Mouse (Mus musculus) hindbrain, embryonic 14.5 days (tissue): ENCODE results near the gene AC153137.1. TPM values are rescaled to one million over a fixed set of nuclear protein-coding genes. Genes with fewer than 3 reads are reported as not detected.

Experiments used
- ATAC-seq: fragments of 200-750 bp; cut with Nextera tagmentation; 2 replicates; pipeline ENCODE4 v1.8.0; 2017; ENCODE audit warnings: moderate number of reproducible peaks, mild to moderate bottlenecking, moderate TSS enrichment, moderate library complexity; ENCODE audit not compliant: low FRiP score
- DNase-seq: peaks from one replicate; pipeline ENCODE4 v3.0.0-alpha.2; 2015; ENCODE audit warnings: low spot score
- H3K27ac ChIP-seq: fragments of 300-500 bp; sonication (generic); 2 replicates; pipeline ENCODE4 v1.5.1; 2014; ENCODE audit warnings: mild to moderate bottlenecking, moderate library complexity
- H3K27me3 ChIP-seq: fragments of 300-500 bp; sonication (generic); 2 replicates; pipeline ENCODE4 v1.6.1; 2014; ENCODE audit warnings: mild to moderate bottlenecking, low read length, mixed read lengths; ENCODE audit not compliant: control insufficient read depth, insufficient read depth
- H3K36me3 ChIP-seq: fragments of 300-500 bp; sonication (generic); replicated peaks from 2 replicates; pipeline ENCODE4 v1.6.1; 2014; ENCODE audit not compliant: control insufficient read depth, insufficient read depth
- H3K4me1 ChIP-seq: fragments of 300-500 bp; sonication (generic); replicated peaks from 2 replicates; pipeline ENCODE4 v1.6.1; 2014; ENCODE audit warnings: antibody characterized with exemption, low read length, mixed read lengths; ENCODE audit not compliant: control insufficient read depth, insufficient read depth
- H3K4me2 ChIP-seq: fragments of 300-500 bp; sonication (generic); replicated peaks from 2 replicates; pipeline ENCODE4 v1.6.1; 2014; ENCODE audit warnings: mild to moderate bottlenecking, moderate library complexity
- H3K4me3 ChIP-seq: fragments of 300-500 bp; sonication (generic); replicated peaks from 2 replicates; pipeline ENCODE4 v1.5.1; 2014; ENCODE audit warnings: mild to moderate bottlenecking, low read length
- H3K9ac ChIP-seq: fragments of 300-500 bp; sonication (generic); 2 replicates; pipeline ENCODE4 v1.6.1; 2014
- H3K9me3 ChIP-seq: fragments of 300-500 bp; sonication (generic); 2 replicates; pipeline ENCODE4 v1.6.1; 2016; ENCODE audit warnings: low read length; ENCODE audit not compliant: control insufficient read depth
- WGBS: fragments of 180-500 bp; shearing (Covaris S2); extraction: QIAGEN DNeasy Blood & Tissue Kit; methylation state at CpG from one replicate; pipeline ENCODE4 v1.1.7; 2014; 5-methylcytosine and 5-hydroxymethylcytosine counted together
- polyA plus RNA-seq: library from polyadenylated mRNA; unstranded; fragments of >200 nt; fragmentation: Nextera tagmentation; extraction: Ambion mirVana; gene quantifications from 2 replicates; pipeline ENCODE4 v1.2.1, GENCODE M21; 2014

The AC153137.1 gene
- polyA plus RNA-seq, 1 experiment from 2014 or later, result not detected

- WGBS, result under 1% methylated on average over 66 of the region's 66 CpGs
- Histone ChIP-seq H3K9ac (peak overlapping the region; percentile 98), H3K9me3 (no peaks in the 10 kb centered on the region), H3K36me3 (peaks cover 9% of the 10 kb centered on the region), H3K27me3 (no peaks in the 10 kb centered on the region), H3K4me1 (peaks cover 16% of the 10 kb centered on the region), H3K4me2 (peak overlapping the region; percentile 60), H3K27ac (peak overlapping the region; percentile 100), H3K4me3 (peak overlapping the region; percentile 90)
- DNase-seq, result peak; percentile 99
- peak; percentile 99 for ATAC-seq
Observed at GRCm38 (mm10) chr1:30949710-30950455, 27.9 kb downstream of the AC153137.1 start.

GRCm38 (mm10) chr1:30948950-30949639, 28.7 kb downstream of the AC153137.1 start:
- peak; percentile 53 for DNase-seq
- Histone ChIP-seq H3K4me2 (peak overlapping the region; percentile 66), H3K4me3 (peak overlapping the region; percentile 90), H3K27me3 (no peaks in the 10 kb centered on the region), H3K36me3 (peaks cover 17% of the 10 kb centered on the region), H3K4me1 (peaks cover 16% of the 10 kb centered on the region), H3K9me3 (no peaks in the 10 kb centered on the region), H3K27ac (peak overlapping the region; percentile 100), H3K9ac (peak overlapping the region; percentile 98)
- under 1% methylated on average over 76 of the region's 85 CpGs for WGBS
- ATAC-seq, result peak; percentile 61

- Histone ChIP-seq H3K9me3 (no peaks in the 10 kb centered on the region), H3K27me3 (no peaks in the 10 kb centered on the region), H3K36me3 (peaks cover 24% of the 10 kb centered on the region), H3K9ac (peak overlapping the region; percentile 98), H3K27ac (peak overlapping the region; percentile 100), H3K4me1 (peaks cover 16% of the 10 kb centered on the region), H3K4me3 (peak overlapping the region; percentile 90), H3K4me2 (peak overlapping the region; percentile 66)
- peak; percentile 69 for DNase-seq
- WGBS, result under 1% methylated on average over 16 of the region's 16 CpGs
- ATAC-seq, result no peak
Observed at GRCm38 (mm10) chr1:30948361-30948949, 29.3 kb downstream of the AC153137.1 start.

GRCm38 (mm10) chr1:30945136-30945535, 32.6 kb downstream of the AC153137.1 start:
- no peak overlapping the region for H3K4me2 ChIP-seq
- H3K36me3 ChIP-seq, result peaks cover 39% of the 10 kb centered on the region
- H3K27ac ChIP-seq, result no peak overlapping the region
- no peak overlapping the region for H3K4me3 ChIP-seq
- DNase-seq (no peak), ATAC-seq (no peak)
- 93% methylated on average over 6 of the region's 6 CpGs for WGBS
- H3K9me3 ChIP-seq, result no peaks in the 10 kb centered on the region
- H3K9ac ChIP-seq, result no peak overlapping the region
- H3K4me1 ChIP-seq, result peaks cover 16% of the 10 kb centered on the region
- H3K27me3 ChIP-seq, result no peaks in the 10 kb centered on the region

GRCm38 (mm10) chr1:30940571-30940970, 37.2 kb downstream of the AC153137.1 start:
- ATAC-seq (no peak), DNase-seq (no peak)
- H3K36me3 ChIP-seq, result peaks cover 40% of the 10 kb centered on the region
- H3K4me1 ChIP-seq, result no peaks in the 10 kb centered on the region
- H3K4me2 ChIP-seq, result no peak overlapping the region
- no peaks in the 10 kb centered on the region for H3K9me3 ChIP-seq
- no peak overlapping the region for H3K27ac ChIP-seq
- no peaks in the 10 kb centered on the region for H3K27me3 ChIP-seq
- H3K9ac ChIP-seq, result no peak overlapping the region
- 82% methylated on average over 3 of the region's 3 CpGs for WGBS
- no peak overlapping the region for H3K4me3 ChIP-seq

GRCm38 (mm10) chr1:30938392-30938791, 39.4 kb downstream of the AC153137.1 start:
- DNase-seq (no peak), ATAC-seq (no peak)
- 81% methylated on average over 7 of the region's 7 CpGs for WGBS
- Histone ChIP-seq H3K9ac (no peak overlapping the region), H3K27me3 (no peaks in the 10 kb centered on the region), H3K4me2 (no peak overlapping the region), H3K27ac (no peak overlapping the region), H3K4me1 (no peaks in the 10 kb centered on the region), H3K9me3 (no peaks in the 10 kb centered on the region), H3K4me3 (no peak overlapping the region), H3K36me3 (peaks cover 18% of the 10 kb centered on the region)

- Histone ChIP-seq H3K4me2 (no peak overlapping the region), H3K27ac (no peak overlapping the region), H3K9me3 (no peaks in the 10 kb centered on the region), H3K4me3 (no peak overlapping the region), H3K27me3 (no peaks in the 10 kb centered on the region), H3K9ac (no peak overlapping the region), H3K36me3 (peaks cover 15% of the 10 kb centered on the region), H3K4me1 (no peaks in the 10 kb centered on the region)
- DNase-seq (no peak), ATAC-seq (no peak)
- WGBS, result 60% methylated on average over 8 of the region's 8 CpGs
Observed at GRCm38 (mm10) chr1:30937396-30937965, 40.3 kb downstream of the AC153137.1 start.

GRCm38 (mm10) chr1:30936488-30936887, 41.3 kb downstream of the AC153137.1 start:
- 76% methylated on average over 2 of the region's 2 CpGs for WGBS
- no peaks in the 10 kb centered on the region for H3K27me3 ChIP-seq
- no peaks in the 10 kb centered on the region for H3K4me1 ChIP-seq
- no peak overlapping the region for H3K4me2 ChIP-seq
- no peak for DNase-seq
- no peak overlapping the region for H3K4me3 ChIP-seq
- no peaks in the 10 kb centered on the region for H3K9me3 ChIP-seq
- peaks cover 15% of the 10 kb centered on the region for H3K36me3 ChIP-seq
- H3K27ac ChIP-seq, result no peak overlapping the region
- H3K9ac ChIP-seq, result no peak overlapping the region
- ATAC-seq, result no peak

- Histone ChIP-seq H3K4me1 (no peaks in the 10 kb centered on the region), H3K9me3 (no peaks in the 10 kb centered on the region), H3K36me3 (no peaks in the 10 kb centered on the region), H3K4me3 (no peak overlapping the region), H3K27me3 (no peaks in the 10 kb centered on the region), H3K27ac (no peak overlapping the region), H3K4me2 (no peak overlapping the region), H3K9ac (no peak overlapping the region)
- WGBS, result 71% methylated on average over 2 of the region's 2 CpGs
- DNase-seq (no peak), ATAC-seq (no peak)
Observed at GRCm38 (mm10) chr1:30930823-30931222, 46.9 kb downstream of the AC153137.1 start.
